In the genomic region with DNA sequence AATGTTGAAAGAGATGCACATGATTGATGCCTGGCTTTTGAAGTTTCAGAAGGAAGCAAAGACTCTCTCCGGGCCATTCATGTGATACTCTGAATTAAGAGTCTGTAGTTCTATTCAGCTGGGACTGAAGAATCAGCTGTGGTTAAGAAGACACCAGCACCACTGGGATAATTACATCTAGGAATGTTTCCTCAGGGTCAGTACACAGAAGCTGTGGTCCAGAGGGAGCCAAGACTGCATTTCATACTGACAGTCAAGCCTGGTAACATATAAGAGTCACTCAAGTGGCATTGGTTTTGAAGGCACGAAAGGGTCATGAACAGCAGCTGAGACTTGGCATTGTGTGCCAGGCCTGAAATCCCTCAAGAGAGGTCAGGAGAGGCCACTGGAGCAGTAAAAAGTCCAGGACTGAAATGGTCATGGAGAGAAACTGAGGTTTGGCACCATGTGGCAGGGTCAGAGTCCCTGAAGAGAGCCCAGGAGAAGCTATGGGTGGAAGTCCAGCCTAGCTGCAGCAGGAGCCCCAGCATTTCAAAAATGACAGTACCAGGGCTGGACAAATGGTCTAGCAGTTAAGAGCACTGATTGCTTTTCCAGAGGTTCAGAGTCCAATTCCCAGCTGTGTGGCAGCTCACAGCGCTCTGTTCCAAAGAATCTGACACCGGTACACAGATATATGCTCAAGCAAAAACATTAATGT, we compare ENCODE assay signal across 16 mouse cellular contexts. TPM values are rescaled to one million over a fixed set of nuclear protein-coding genes. Genes with fewer than 3 reads are reported as not detected.
DNase-seq lines count a peak whose midpoint lies in the region; ATAC-seq and TF ChIP-seq lines count a peak whose summit lies in the region.
"Had no signal": no experiment of that assay in that cellular context is flagged by ENCODE, and none has a peak within 500 bp of the region (broad histone marks: within the 10 kb centered on the region; RNA-seq: fewer than 3 reads in every experiment).

No protein-coding gene starts in this region.

- H3K27me3 ChIP-seq in Patski: no peaks in the 10 kb centered on the region
- no peaks in the 10 kb centered on the region for H3K27me3 ChIP-seq in intestine, postnatal 0 days (replicated peaks; ENCODE audit: control insufficient read depth, insufficient read depth, low read length)
- H3K27me3 ChIP-seq: forebrain, embryonic 12.5 days had no signal

- H3K4me2 ChIP-seq in intestine, postnatal 0 days (replicated peaks; ENCODE audit: low read depth): 0 out of 2 replicates have a peak overlapping the region, but pooled peaks have one; percentile 17
- H3K4me2 ChIP-seq: forebrain, embryonic 12.5 days had no signal

- no peak overlapping the region for H3K9ac ChIP-seq in intestine, postnatal 0 days (ENCODE audit: low read depth, low read length)
- H3K9ac ChIP-seq: forebrain, embryonic 12.5 days had no signal

- TF ChIP-seq CTCF in layer of hippocampus, adult 2 months (conservative IDR thresholded peaks at IDR 0.05): no peak
- TF ChIP-seq CTCF in Patski (IDR thresholded peaks at IDR 0.05): no peak
- no peak for TF ChIP-seq CTCF in intestine, postnatal 0 days (IDR thresholded peaks at IDR 0.05; ENCODE audit: low read depth)

- POLR2A ChIA-PET in Patski (lab: Charles Lee): no interaction called here

- WGBS in intestine, postnatal 0 days: 67% methylated on average over 4 of the region's 4 CpGs

- no peak overlapping the region for H3K4me3 ChIP-seq in layer of hippocampus, adult 2 months
- H3K4me3 ChIP-seq in intestine, postnatal 0 days (ENCODE audit: low read depth, low read length): no peak overlapping the region
- H3K4me3 ChIP-seq: forebrain, embryonic 12.5 days had no signal

- in situ Hi-C loops in Patski (cut with MboI; ENCODE audit: low pct_unique_long_range_greater_than_20kb): no loop called here

- H3K27ac ChIP-seq in layer of hippocampus, adult 2 months: peak overlapping the region; percentile 50
- H3K27ac ChIP-seq in intestine, postnatal 0 days (ENCODE audit: low read depth, low read length): no peak overlapping the region
- H3K27ac ChIP-seq: forebrain, embryonic 12.5 days; hindbrain, postnatal 0 days had no signal

- CTCF ChIA-PET in Patski (lab: Charles Lee): interaction anchor here (0.8 to 3.0 kb wide), 3 partner anchors 9 to 32 kb away, joined by 4 to 9 read pairs (median 4); partner anchors contain the start of gene Nipa1

- peak; percentile 9 for DNase-seq in gastrocnemius, postnatal 25 days
- DNase-seq in gastrocnemius, postnatal 4 days (ENCODE audit: low spot score in 2 of 2): no peak
- DNase-seq in layer of hippocampus, adult 2 months (ENCODE audit: low spot score in 2 of 2): no peak
- DNase-seq in layer of hippocampus, postnatal 36 days: no peak
- DNase-seq in Patski (ENCODE audit: low read depth, low spot score): peak; percentile 35
- DNase-seq in retina, postnatal 1 day: no peak
- DNase-seq: B cell, adult 2 months; cerebellum, postnatal 10 days; heart, postnatal 4 days; spleen, adult 18-20 months; thymus, postnatal 25 days had no signal

- H3K36me3 ChIP-seq in intestine, postnatal 0 days (ENCODE audit: control insufficient read depth, insufficient read depth): no peaks in the 10 kb centered on the region
- H3K36me3 ChIP-seq: forebrain, embryonic 12.5 days had no signal

- H3K9me3 ChIP-seq in intestine, postnatal 0 days (ENCODE audit: control insufficient read depth): no peaks in the 10 kb centered on the region
- H3K9me3 ChIP-seq: forebrain, embryonic 12.5 days had no signal

- 0 out of 2 replicates have a peak, but pooled peaks cover 4% of the 10 kb centered on the region for H3K4me1 ChIP-seq in intestine, postnatal 0 days (replicated peaks; ENCODE audit: control insufficient read depth, insufficient read depth, low read length)
- H3K4me1 ChIP-seq: forebrain, embryonic 12.5 days had no signal

- ATAC-seq in Patski: peak; percentile 82
- ATAC-seq in intestine, postnatal 0 days: peak; percentile 81
- no peak for ATAC-seq in erythroblast, adult 5-6 weeks (replicated peaks; ENCODE audit: low FRiP score, poor library complexity, severe bottlenecking)
- ATAC-seq: activated CD4-positive, CD25-positive, alpha-beta regulatory T cell, adult 4 months; hindbrain, postnatal 0 days had no signal

RNA-seq across cellular contexts. Expression of gene Nipa1, which starts 9.3 kb away (rescaled TPM):
- total RNA-seq in gastrocnemius, postnatal 25 days (2021): 1 to 10 TPM; 2.1 TPM
- total RNA-seq in gastrocnemius, postnatal 4 days (2021): 1 to 10 TPM; 4.1 to 4.2 TPM
- total RNA-seq in layer of hippocampus, adult 2 months (2021): 10 to 100 TPM; 56.6 to 59.1 TPM
- 10 to 100 TPM; 60.5 to 61.2 TPM for total RNA-seq in layer of hippocampus, postnatal 36 days (2021)
- polyA plus RNA-seq in Patski (2021): 14.9 TPM
- 3.7 and 4.0 TPM in 2 replicates for polyA plus RNA-seq in intestine, postnatal 0 days (2015; fragmentation: Nextera tagmentation; extraction: Ambion mirVana)
- 10.9 and 13.3 TPM in 2 replicates for total RNA-seq in erythroblast, adult 5-6 weeks (2015; ENCODE audit: low replicate concordance)
- total RNA-seq in erythroblast, adult 5-6 weeks (2017; ENCODE audit: low replicate concordance): 21.0 and 26.6 TPM in 2 replicates

RNA-seq across cellular contexts. Expression of gene Herc2, which starts 39.5 kb away (rescaled TPM):
- total RNA-seq in gastrocnemius, postnatal 25 days (2021): 10 to 100 TPM; 34.0 to 35.6 TPM
- total RNA-seq in gastrocnemius, postnatal 4 days (2021): 10 to 100 TPM; 36.4 to 37.7 TPM
- 100 to 1,000 TPM; 136 to 146 TPM for total RNA-seq in layer of hippocampus, adult 2 months (2021)
- total RNA-seq in layer of hippocampus, postnatal 36 days (2021): 100 to 1,000 TPM; 138 to 151 TPM
- polyA plus RNA-seq in Patski (2021): 35.7 TPM
- polyA plus RNA-seq in intestine, postnatal 0 days (2015; fragmentation: Nextera tagmentation; extraction: Ambion mirVana): 12.3 and 14.5 TPM in 2 replicates
- 37.7 and 81.3 TPM in 2 replicates for total RNA-seq in erythroblast, adult 5-6 weeks (2015; ENCODE audit: low replicate concordance)
- 75.0 and 151 TPM in 2 replicates for total RNA-seq in erythroblast, adult 5-6 weeks (2017; ENCODE audit: low replicate concordance)

RNA-seq across cellular contexts. Expression of gene Nipa2, which starts 48.2 kb away (rescaled TPM):
- total RNA-seq in gastrocnemius, postnatal 25 days (2021): 10 to 100 TPM; 33.0 to 34.7 TPM
- 10 to 100 TPM; 31.5 to 32.4 TPM for total RNA-seq in gastrocnemius, postnatal 4 days (2021)
- total RNA-seq in layer of hippocampus, adult 2 months (2021): 10 to 100 TPM; 44.3 to 49.9 TPM
- 10 to 100 TPM; 44.9 to 61.6 TPM for total RNA-seq in layer of hippocampus, postnatal 36 days (2021)
- polyA plus RNA-seq in Patski (2021): 57.4 TPM
- polyA plus RNA-seq in intestine, postnatal 0 days (2015; fragmentation: Nextera tagmentation; extraction: Ambion mirVana): 124 and 142 TPM in 2 replicates
- total RNA-seq in erythroblast, adult 5-6 weeks (2015; ENCODE audit: low replicate concordance): 27.9 and 35.1 TPM in 2 replicates
- total RNA-seq in erythroblast, adult 5-6 weeks (2017; ENCODE audit: low replicate concordance): 22.0 and 30.4 TPM in 2 replicates

Comparison
In these comparisons a context has a peak if more than half of its experiments do, and no peak if none do; other contexts are left out.
1. DNase-seq: peak in gastrocnemius, postnatal 25 days (single experiment) and Patski (single experiment); none in gastrocnemius, postnatal 4 days (0 of 2), layer of hippocampus, adult 2 months (0 of 2), layer of hippocampus, postnatal 36 days (0 of 2) and retina, postnatal 1 day (single experiment).